Mouse (Mus musculus) stomach, embryonic 15.5 days (tissue): ENCODE results near the gene Aox1. TPM values are rescaled to one million over a fixed set of nuclear protein-coding genes. Genes with fewer than 3 reads are reported as not detected.

Source experiments
- ATAC-seq: fragments of 200-750 bp; cut with Nextera tagmentation; 2 replicates; pipeline ENCODE4 v1.8.0; 2017; ENCODE audit warnings: low read depth, moderate number of reproducible peaks, moderate TSS enrichment; ENCODE audit not compliant: insufficient read depth, low FRiP score
- H3K27ac ChIP-seq: fragments of 300-500 bp; sonication (generic); 2 replicates; pipeline ENCODE4 v1.5.1; 2015; ENCODE audit warnings: mild to moderate bottlenecking, inconsistent platforms
- H3K27me3 ChIP-seq: fragments of 300-500 bp; sonication (generic); replicated peaks from 2 replicates; pipeline ENCODE4 v1.6.1; 2015; ENCODE audit warnings: inconsistent platforms
- H3K36me3 ChIP-seq: fragments of 300-500 bp; sonication (generic); 2 replicates; pipeline ENCODE4 v1.6.1; 2015; ENCODE audit warnings: inconsistent platforms
- H3K4me1 ChIP-seq: fragments of 300-500 bp; sonication (generic); 2 replicates; pipeline ENCODE4 v1.6.1; 2015; ENCODE audit warnings: inconsistent platforms
- H3K4me2 ChIP-seq: fragments of 300-500 bp; sonication (generic); 2 replicates; pipeline ENCODE4 v1.6.1; 2015; ENCODE audit warnings: mild to moderate bottlenecking, inconsistent platforms
- H3K4me3 ChIP-seq: fragments of 300-500 bp; sonication (generic); replicated peaks from 2 replicates; pipeline ENCODE4 v1.5.1; 2015; ENCODE audit warnings: inconsistent platforms
- H3K9ac ChIP-seq: fragments of 300-500 bp; sonication (generic); 2 replicates; pipeline ENCODE4 v1.6.1; 2015; ENCODE audit warnings: inconsistent platforms
- H3K9me3 ChIP-seq: fragments of 300-500 bp; sonication (generic); 2 replicates; pipeline ENCODE4 v1.6.1; 2016; ENCODE audit warnings: inconsistent platforms
- WGBS: fragments of 180-500 bp; shearing (Covaris S2); methylation state at CpG from one replicate; pipeline ENCODE4 v1.1.7; 2015; 5-methylcytosine and 5-hydroxymethylcytosine counted together
- polyA plus RNA-seq: library from polyadenylated mRNA; unstranded; fragments of >200 nt; fragmentation: Nextera tagmentation; extraction: Ambion mirVana; gene quantifications from 2 replicates; pipeline ENCODE4 v1.2.1, GENCODE M21; 2015

Aox1 gene
- polyA plus RNA-seq, 1 experiment from 2014 or later = 0.21 TPM

- H3K4me1 ChIP-seq = no peaks in the 10 kb centered on the region; the same call in 1 of the 2 replicates
- WGBS = 81% methylated on average over 4 of the region's 4 CpGs
Observed at GRCm38 (mm10) chr1:58090191-58090590, 60.5 kb downstream of the Aox1 start.

GRCm38 (mm10) chr1:58091213-58091612, 61.5 kb downstream of the Aox1 start:
- Histone ChIP-seq H3K4me3 (no peak overlapping the region), H3K4me2 (no peak overlapping the region), H3K27ac (no peak overlapping the region), H3K4me1 (no peaks in the 10 kb centered on the region; the same call in 1 of the 2 replicates), H3K27me3 (no peaks in the 10 kb centered on the region), H3K36me3 (no peaks in the 10 kb centered on the region), H3K9me3 (no peaks in the 10 kb centered on the region), H3K9ac (no peak overlapping the region)
- ATAC-seq = no peak
- 72% methylated on average over 3 of the region's 3 CpGs for WGBS

More at GRCm38 (mm10) chr1:58090191-58090590, 60.5 kb downstream of the Aox1 start:
- Histone ChIP-seq H3K36me3 (no peaks in the 10 kb centered on the region), H3K27ac (no peak overlapping the region), H3K4me2 (no peak overlapping the region), H3K27me3 (no peaks in the 10 kb centered on the region), H3K9me3 (no peaks in the 10 kb centered on the region), H3K4me3 (no peak overlapping the region), H3K9ac (no peak overlapping the region)
- ATAC-seq = no peak

GRCm38 (mm10) chr1:58091992-58092560, 62.3 kb downstream of the Aox1 start:
- no peaks in the 10 kb centered on the region; the same call in 1 of the 2 replicates for H3K4me1 ChIP-seq
- no peak for ATAC-seq
- H3K9ac ChIP-seq = no peak overlapping the region
- no peak overlapping the region for H3K4me2 ChIP-seq
- no peak overlapping the region for H3K27ac ChIP-seq
- H3K9me3 ChIP-seq = no peaks in the 10 kb centered on the region
- 66% methylated on average over 2 of the region's 2 CpGs for WGBS
- no peak overlapping the region for H3K4me3 ChIP-seq
- no peaks in the 10 kb centered on the region for H3K27me3 ChIP-seq
- no peaks in the 10 kb centered on the region for H3K36me3 ChIP-seq

GRCm38 (mm10) chr1:58097338-58097737, 67.6 kb downstream of the Aox1 start:
- 82% methylated on average over 6 of the region's 6 CpGs for WGBS

GRCm38 (mm10) chr1:58099119-58099518, 69.4 kb downstream of the Aox1 start:
- H3K9ac ChIP-seq = no peak overlapping the region
- H3K4me3 ChIP-seq = no peak overlapping the region
- H3K27ac ChIP-seq = no peak overlapping the region
- no peaks in the 10 kb centered on the region for H3K27me3 ChIP-seq
- H3K9me3 ChIP-seq = no peaks in the 10 kb centered on the region
- ATAC-seq = no peak
- H3K4me2 ChIP-seq = no peak overlapping the region
- no peaks in the 10 kb centered on the region for H3K36me3 ChIP-seq
- no peaks in the 10 kb centered on the region for H3K4me1 ChIP-seq

More at GRCm38 (mm10) chr1:58097338-58097737, 67.6 kb downstream of the Aox1 start:
- Histone ChIP-seq H3K27me3 (no peaks in the 10 kb centered on the region), H3K9ac (no peak overlapping the region), H3K4me3 (no peak overlapping the region), H3K36me3 (no peaks in the 10 kb centered on the region), H3K9me3 (no peaks in the 10 kb centered on the region), H3K4me1 (no peaks in the 10 kb centered on the region), H3K27ac (no peak overlapping the region), H3K4me2 (no peak overlapping the region)
- ATAC-seq = no peak

GRCm38 (mm10) chr1:58101531-58102146, 71.9 kb downstream of the Aox1 start:
- ATAC-seq = no peak
- H3K9ac ChIP-seq = no peak overlapping the region
- H3K4me2 ChIP-seq = no peak overlapping the region
- H3K4me3 ChIP-seq = no peak overlapping the region
- no peak overlapping the region for H3K27ac ChIP-seq
- no peaks in the 10 kb centered on the region for H3K36me3 ChIP-seq
- no peaks in the 10 kb centered on the region for H3K4me1 ChIP-seq
- no peaks in the 10 kb centered on the region for H3K27me3 ChIP-seq
- 61% methylated on average over 2 of the region's 2 CpGs for WGBS
- no peaks in the 10 kb centered on the region for H3K9me3 ChIP-seq

- no peak overlapping the region for H3K9ac ChIP-seq
- H3K4me3 ChIP-seq = no peak overlapping the region
- H3K27me3 ChIP-seq = no peaks in the 10 kb centered on the region
- no peaks in the 10 kb centered on the region for H3K36me3 ChIP-seq
- no peak for ATAC-seq
- 68% methylated on average over 7 of the region's 7 CpGs for WGBS
- no peak overlapping the region for H3K27ac ChIP-seq
- no peaks in the 10 kb centered on the region for H3K4me1 ChIP-seq
- H3K4me2 ChIP-seq = no peak overlapping the region
- no peaks in the 10 kb centered on the region for H3K9me3 ChIP-seq
Observed at GRCm38 (mm10) chr1:58102494-58102893, 72.8 kb downstream of the Aox1 start.

- Histone ChIP-seq H3K4me3 (no peak overlapping the region), H3K27me3 (no peaks in the 10 kb centered on the region), H3K9me3 (no peaks in the 10 kb centered on the region), H3K4me1 (no peaks in the 10 kb centered on the region), H3K36me3 (no peaks in the 10 kb centered on the region), H3K27ac (no peak overlapping the region), H3K4me2 (no peak overlapping the region), H3K9ac (no peak overlapping the region)
- WGBS = 84% methylated on average over 6 of the region's 6 CpGs
- ATAC-seq = no peak
Observed at GRCm38 (mm10) chr1:58105685-58106084, 76.0 kb downstream of the Aox1 start.

GRCm38 (mm10) chr1:58107066-58107465, 77.3 kb downstream of the Aox1 start:
- no peak overlapping the region for H3K27ac ChIP-seq
- no peak overlapping the region for H3K4me2 ChIP-seq
- H3K27me3 ChIP-seq = no peaks in the 10 kb centered on the region
- H3K36me3 ChIP-seq = no peaks in the 10 kb centered on the region
- no peaks in the 10 kb centered on the region for H3K4me1 ChIP-seq
- WGBS = 87% methylated on average over 2 of the region's 2 CpGs
- no peak overlapping the region for H3K9ac ChIP-seq
- H3K4me3 ChIP-seq = no peak overlapping the region
- no peaks in the 10 kb centered on the region for H3K9me3 ChIP-seq
- no peak for ATAC-seq

- Histone ChIP-seq H3K4me1 (no peaks in the 10 kb centered on the region), H3K4me3 (no peak overlapping the region), H3K36me3 (no peaks in the 10 kb centered on the region), H3K9me3 (no peaks in the 10 kb centered on the region), H3K27ac (no peak overlapping the region), H3K9ac (no peak overlapping the region), H3K27me3 (no peaks in the 10 kb centered on the region), H3K4me2 (no peak overlapping the region)
- 89% methylated on average over 5 of the region's 5 CpGs for WGBS
- ATAC-seq = no peak
Observed at GRCm38 (mm10) chr1:58110241-58110640, 80.5 kb downstream of the Aox1 start.

GRCm38 (mm10) chr1:58111315-58111714, 81.6 kb downstream of the Aox1 start:
- no peak for ATAC-seq

GRCm38 (mm10) chr1:58112880-58113279, 83.1 kb downstream of the Aox1 start, which contains the start of gene Aox3:
Gene Aox3 (plus strand): TSS chr1:58113130.
- no peaks in the 10 kb centered on the region for H3K27me3 ChIP-seq
- ATAC-seq = peak; percentile 18; the same call in 1 of the 2 replicates
- H3K27ac ChIP-seq = no peak within 1 kb of the TSS
- no peak within 1 kb of the TSS for H3K9ac ChIP-seq
- H3K4me2 ChIP-seq = peak within 1 kb of the TSS; percentile 28
- 17% methylated on average over 11 of the region's 11 CpGs for WGBS
- no peaks in the 10 kb centered on the region for H3K4me1 ChIP-seq
- no peak within 1 kb of the TSS for H3K4me3 ChIP-seq
- H3K36me3 ChIP-seq = no peaks in the 10 kb centered on the region
- no peaks in the 10 kb centered on the region for H3K9me3 ChIP-seq

More at GRCm38 (mm10) chr1:58111315-58111714, 81.6 kb downstream of the Aox1 start:
- no peaks in the 10 kb centered on the region for H3K27me3 ChIP-seq
- no peak overlapping the region for H3K4me3 ChIP-seq
- no peaks in the 10 kb centered on the region for H3K4me1 ChIP-seq
- WGBS = 83% methylated on average over 3 of the region's 4 CpGs
- no peaks in the 10 kb centered on the region for H3K9me3 ChIP-seq
- no peak overlapping the region for H3K4me2 ChIP-seq
- H3K9ac ChIP-seq = no peak overlapping the region
- H3K27ac ChIP-seq = no peak overlapping the region
- no peaks in the 10 kb centered on the region for H3K36me3 ChIP-seq
